Mouse (Mus musculus) lung, postnatal 0 days (tissue): ENCODE data around the gene Arid4b. TPM values are rescaled to one million over a fixed set of nuclear protein-coding genes. Genes with fewer than 3 reads are reported as not detected.

Experiments
- ATAC-seq: fragments of 200-750 bp; cut with Nextera tagmentation; 2 replicates; pipeline ENCODE4 v1.8.0; 2017; ENCODE audit warnings: moderate library complexity
- DNase-seq: peaks from one replicate; pipeline ENCODE4 v3.0.0-alpha.2; 2016; ENCODE audit warnings: low spot score
- H3K27ac ChIP-seq: fragments of 300-500 bp; sonication (generic); 2 replicates; pipeline ENCODE4 v1.5.1; 2014; ENCODE audit warnings: antibody characterized with exemption, mild to moderate bottlenecking, low read length, mixed read lengths
- H3K27me3 ChIP-seq: fragments of 300-500 bp; sonication (generic); replicated peaks from 2 replicates; pipeline ENCODE4 v1.6.1; 2014; ENCODE audit warnings: low read length, mixed read lengths; ENCODE audit not compliant: insufficient read depth
- H3K36me3 ChIP-seq: fragments of 300-500 bp; sonication (generic); 2 replicates; pipeline ENCODE4 v1.6.1; 2014; ENCODE audit warnings: low read length, mixed read lengths; ENCODE audit not compliant: insufficient read depth
- H3K4me1 ChIP-seq: fragments of 300-500 bp; sonication (generic); 2 replicates; pipeline ENCODE4 v1.6.1; 2014; ENCODE audit warnings: antibody characterized with exemption, low read depth, low read length, mixed read lengths; ENCODE audit not compliant: insufficient read depth
- H3K4me2 ChIP-seq: fragments of 300-500 bp; sonication (generic); replicated peaks from 2 replicates; pipeline ENCODE4 v1.6.1; 2014; ENCODE audit warnings: low read depth, mild to moderate bottlenecking, low read length, moderate library complexity, mixed read lengths
- H3K4me3 ChIP-seq: fragments of 300-500 bp; sonication (generic); 2 replicates; pipeline ENCODE4 v1.5.1; 2014; ENCODE audit warnings: low read depth, low read length
- H3K9ac ChIP-seq: fragments of 300-500 bp; sonication (generic); replicated peaks from 2 replicates; pipeline ENCODE4 v1.6.1; 2014; ENCODE audit warnings: low read depth, mild to moderate bottlenecking
- H3K9me3 ChIP-seq: fragments of 300-500 bp; sonication (generic); 2 replicates; pipeline ENCODE4 v1.6.1; 2016; ENCODE audit warnings: low read length, mixed read lengths
- CTCF ChIP-seq: IDR thresholded peaks from 2 replicates; pipeline ENCODE4 v1.5.1; 2016; ENCODE audit warnings: antibody characterized with exemption, mild to moderate bottlenecking
- EP300 ChIP-seq: IDR thresholded peaks from 2 replicates; pipeline ENCODE4 v1.6.1; 2016; ENCODE audit warnings: antibody characterized with exemption, mild to moderate bottlenecking, control low read depth
- WGBS: fragments of 180-500 bp; shearing (Covaris S2); extraction: QIAGEN DNeasy Blood & Tissue Kit; methylation state at CpG from one replicate; pipeline ENCODE4 v1.1.7; 2014; 5-methylcytosine and 5-hydroxymethylcytosine counted together
- polyA plus RNA-seq: library from polyadenylated mRNA; unstranded; fragments of >200 nt; fragmentation: Nextera tagmentation; extraction: Ambion mirVana; gene quantifications from 2 replicates; pipeline ENCODE4 v1.2.1, GENCODE M21; 2015

Arid4b gene
- polyA plus RNA-seq, 1 experiment from 2014 or later = 60.3 TPM

- Histone ChIP-seq H3K9me3 (no peaks in the 10 kb centered on the region), H3K9ac (no peak overlapping the region), H3K27ac (no peak overlapping the region), H3K27me3 (no peaks in the 10 kb centered on the region), H3K4me1 (peaks cover 6% of the 10 kb centered on the region; the same call in 1 of the 2 replicates), H3K4me2 (no peak overlapping the region), H3K36me3 (no peaks in the 10 kb centered on the region), H3K4me3 (no peak overlapping the region)
- DNase-seq = no peak
- no peak for ATAC-seq
- 50% methylated on average over 1 of the region's 1 CpGs for WGBS
- TF ChIP-seq EP300 (no peak), CTCF (no peak)
These were observed 2.7 kb downstream of the Arid4b start for GRCm38 (mm10) chr13:14065701-14066100.

GRCm38 (mm10) chr13:14068035-14068434 lies 5.0 kb downstream of the Arid4b start:
- Histone ChIP-seq H3K4me1 (no peaks in the 10 kb centered on the region), H3K4me2 (no peak overlapping the region), H3K36me3 (no peaks in the 10 kb centered on the region), H3K4me3 (no peak overlapping the region), H3K9ac (no peak overlapping the region), H3K27ac (no peak overlapping the region), H3K27me3 (no peaks in the 10 kb centered on the region), H3K9me3 (no peaks in the 10 kb centered on the region)
- no peak for DNase-seq
- ATAC-seq = no peak
- TF ChIP-seq CTCF (no peak), EP300 (no peak)

DNA sequence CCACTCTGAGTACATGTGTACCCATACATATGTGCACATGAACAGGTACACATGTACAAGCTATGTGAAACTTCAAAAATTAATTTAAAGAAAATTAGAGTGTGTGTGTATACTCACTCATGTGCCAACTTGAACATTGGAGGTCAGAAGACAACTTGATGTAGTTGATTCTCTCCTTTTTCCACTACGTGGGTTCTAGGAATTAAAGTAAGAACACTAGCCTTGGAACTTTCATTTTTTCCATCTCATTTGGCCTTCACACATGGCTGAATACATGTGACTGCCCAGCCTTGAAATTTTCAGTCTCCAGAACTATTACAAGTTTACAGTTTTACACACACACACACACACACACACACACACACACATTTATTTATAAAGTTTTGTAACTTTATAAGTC lies 6.3 kb downstream of the Arid4b start:
- no peak overlapping the region for H3K4me3 ChIP-seq
- no peaks in the 10 kb centered on the region for H3K9me3 ChIP-seq
- WGBS = 90% methylated on average over 1 of the region's 1 CpGs
- H3K4me2 ChIP-seq = no peak overlapping the region
- H3K9ac ChIP-seq = no peak overlapping the region
- H3K27ac ChIP-seq = no peak overlapping the region
- H3K4me1 ChIP-seq = no peaks in the 10 kb centered on the region
- ATAC-seq (no peak), DNase-seq (no peak)
- no peaks in the 10 kb centered on the region for H3K36me3 ChIP-seq
- no peaks in the 10 kb centered on the region for H3K27me3 ChIP-seq
- TF ChIP-seq EP300 (no peak), CTCF (no peak)

DNA sequence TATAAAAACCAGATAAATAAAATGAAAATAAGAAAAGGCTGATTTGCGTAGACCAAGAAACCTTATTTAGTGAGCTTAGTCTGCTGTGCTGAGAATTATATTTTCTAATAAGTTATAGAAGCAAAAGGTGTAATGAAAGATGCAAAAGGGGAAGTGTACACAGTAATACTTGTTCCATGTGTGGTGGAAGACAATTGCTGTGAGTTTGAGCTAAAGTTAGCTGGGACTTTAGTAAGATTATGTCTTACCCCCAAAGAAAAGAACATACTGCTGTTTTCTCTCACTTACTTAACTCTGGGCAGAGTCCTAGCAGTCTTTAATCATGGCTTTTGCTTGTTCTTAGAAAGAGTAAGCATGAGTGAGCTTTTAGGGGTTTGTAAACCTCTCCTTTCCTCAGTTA lies 11.3 kb downstream of the Arid4b start:
- Histone ChIP-seq H3K36me3 (no peaks in the 10 kb centered on the region), H3K9me3 (no peaks in the 10 kb centered on the region), H3K27me3 (no peaks in the 10 kb centered on the region), H3K4me1 (no peaks in the 10 kb centered on the region), H3K4me2 (no peak overlapping the region), H3K27ac (no peak overlapping the region), H3K4me3 (no peak overlapping the region), H3K9ac (no peak overlapping the region)
- ATAC-seq (no peak), DNase-seq (no peak)
- TF ChIP-seq EP300 = no peak
- no peak for TF ChIP-seq CTCF
- WGBS = 95% methylated on average over 1 of the region's 1 CpGs

- TF ChIP-seq CTCF (no peak), EP300 (no peak)
- no peak overlapping the region for H3K9ac ChIP-seq
These were observed 12.3 kb downstream of the Arid4b start for GRCm38 (mm10) chr13:14075326-14075725.

DNA sequence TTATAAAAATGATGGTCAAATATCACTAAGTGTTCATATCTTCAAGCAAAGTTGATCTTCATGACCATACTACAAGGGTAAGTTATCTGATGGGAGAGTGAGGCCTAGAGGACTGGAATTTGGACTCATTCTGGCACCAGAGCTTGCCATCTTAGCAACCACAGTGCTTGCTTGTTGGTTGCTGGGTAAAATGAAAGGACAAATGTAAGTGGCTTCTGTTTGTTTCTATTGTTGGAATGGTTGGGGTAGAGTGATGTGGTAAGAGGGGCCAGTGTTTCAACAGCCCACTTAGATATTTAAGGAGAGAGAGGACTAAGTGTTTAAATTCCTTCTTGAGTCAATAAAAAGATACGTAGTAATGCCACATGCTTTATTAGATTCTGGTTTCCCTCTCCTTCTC lies 25.6 kb downstream of the Arid4b start:
- no peak overlapping the region for H3K9ac ChIP-seq
- H3K4me2 ChIP-seq = no peak overlapping the region
- ATAC-seq (peak; percentile 98), DNase-seq (peak; percentile 92)
- TF ChIP-seq EP300 (peak; percentile 97), CTCF (no peak)
- 0 out of 2 replicates have a peak overlapping the region, but pooled peaks have one; percentile 22 for H3K27ac ChIP-seq
- no peaks in the 10 kb centered on the region for H3K36me3 ChIP-seq
- 56% methylated on average over 1 of the region's 1 CpGs for WGBS
- H3K4me1 ChIP-seq = no peaks in the 10 kb centered on the region
- H3K9me3 ChIP-seq = no peaks in the 10 kb centered on the region
- no peak overlapping the region for H3K4me3 ChIP-seq
- H3K27me3 ChIP-seq = no peaks in the 10 kb centered on the region

More at GRCm38 (mm10) chr13:14075326-14075725, 12.3 kb downstream of the Arid4b start:
- no peak overlapping the region for H3K4me2 ChIP-seq
- DNase-seq (no peak), ATAC-seq (no peak)
- no peak overlapping the region for H3K27ac ChIP-seq
- 70% methylated on average over 1 of the region's 1 CpGs for WGBS
- no peaks in the 10 kb centered on the region for H3K27me3 ChIP-seq
- H3K9me3 ChIP-seq = no peaks in the 10 kb centered on the region
- H3K36me3 ChIP-seq = no peaks in the 10 kb centered on the region
- no peaks in the 10 kb centered on the region for H3K4me1 ChIP-seq
- no peak overlapping the region for H3K4me3 ChIP-seq

- Histone ChIP-seq H3K9me3 (no peaks in the 10 kb centered on the region), H3K4me3 (no peak overlapping the region), H3K9ac (no peak overlapping the region), H3K27me3 (no peaks in the 10 kb centered on the region), H3K4me2 (no peak overlapping the region), H3K36me3 (no peaks in the 10 kb centered on the region), H3K4me1 (0 out of 2 replicates have a peak, but pooled peaks cover 3% of the 10 kb centered on the region), H3K27ac (no peak overlapping the region)
- ATAC-seq (no peak), DNase-seq (no peak)
- 44% methylated on average over 1 of the region's 1 CpGs for WGBS
- TF ChIP-seq CTCF (no peak), EP300 (no peak)
These were observed 40.0 kb downstream of the Arid4b start for GRCm38 (mm10) chr13:14103026-14103425.
